Mouse (Mus musculus) cerebellum, adult 2 months (tissue): ENCODE data around the gene St8sia1. TPM values are rescaled to one million over a fixed set of nuclear protein-coding genes. Genes with fewer than 3 reads are reported as not detected.

Experiments
- DNase-seq, 2 experiments: peaks; one replicate each; pipeline ENCODE4 v3.0.0; 2021
- H3K27ac ChIP-seq: fragments of 200-500 bp; 2 replicates; pipeline ENCODE4 v1.5.1; 2012; ENCODE audit warnings: low read length, control low read depth, inconsistent platforms; ENCODE audit not compliant: insufficient read depth
- H3K27me3 ChIP-seq: fragments of 200-500 bp; 2 replicates; pipeline ENCODE4 v1.6.1; 2012; ENCODE audit warnings: inconsistent platforms, mild to moderate bottlenecking, low read length, moderate library complexity; ENCODE audit not compliant: control insufficient read depth, insufficient read depth
- H3K4me1 ChIP-seq: fragments of 200-500 bp; 2 replicates; pipeline ENCODE4 v1.6.1; 2011; ENCODE audit warnings: low read length; ENCODE audit not compliant: control insufficient read depth, insufficient read depth
- H3K4me3 ChIP-seq: fragments of 200-500 bp; replicated peaks from 2 replicates; pipeline ENCODE3; 2011; ENCODE audit warnings: mild to moderate bottlenecking, low read depth, low read length, control low read depth; ENCODE audit not compliant: insufficient read depth
- CTCF ChIP-seq: fragments of 200-500 bp; IDR thresholded peaks from 2 replicates; pipeline ENCODE4 v1.5.1; 2011; ENCODE audit warnings: low read depth, mild to moderate bottlenecking, control low read depth, low read length, moderate library complexity, borderline replicate concordance; ENCODE audit not compliant: insufficient read depth
- POLR2A ChIP-seq: fragments of 200-500 bp; IDR thresholded peaks from 2 replicates; pipeline ENCODE4 v1.6.1; 2011; ENCODE audit warnings: low read length, control low read depth, borderline replicate concordance; ENCODE audit not compliant: insufficient read depth
- WGBS: fragments of 180-500 bp; shearing (Covaris S2); methylation state at CpG from one replicate; pipeline ENCODE4 v1.1.7; 2018; 5-methylcytosine and 5-hydroxymethylcytosine counted together
- polyA plus RNA-seq: library from polyadenylated mRNA; depleted of rRNA; stranded (reverse); fragments of >200 nt; gene quantifications from 2 replicates; pipeline ENCODE4 v1.2.3, GENCODE M21; 2012

St8sia1 gene
- polyA plus RNA-seq, 1 experiment, result 22.2 TPM

DNA sequence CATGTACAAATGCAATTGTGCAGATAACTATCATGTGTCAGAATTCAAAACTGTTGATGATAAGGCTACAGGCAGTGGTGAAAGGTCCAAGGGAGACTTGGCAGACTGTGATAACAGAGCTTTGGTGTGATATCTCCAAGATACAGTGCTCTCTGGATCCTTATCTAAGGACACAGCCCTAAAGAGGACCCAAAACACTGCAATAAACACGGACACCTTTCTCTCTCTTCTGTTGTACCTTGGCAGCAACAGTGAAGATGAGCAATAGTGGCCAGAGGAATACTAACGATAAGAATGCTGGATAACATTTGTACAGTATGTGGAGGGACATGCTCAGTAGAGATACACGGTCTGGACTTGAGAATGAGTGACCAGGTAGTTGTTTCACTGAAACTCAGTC lies 55.8 kb downstream of the St8sia1 start:
- Histone ChIP-seq H3K27ac (no peak overlapping the region), H3K4me3 (no peak overlapping the region), H3K27me3 (no peaks in the 10 kb centered on the region), H3K4me1 (no peaks in the 10 kb centered on the region)
- WGBS, result 90% methylated on average over 3 of the region's 3 CpGs
- DNase-seq, result no peak
- TF ChIP-seq POLR2A (no peak), CTCF (no peak)

DNA sequence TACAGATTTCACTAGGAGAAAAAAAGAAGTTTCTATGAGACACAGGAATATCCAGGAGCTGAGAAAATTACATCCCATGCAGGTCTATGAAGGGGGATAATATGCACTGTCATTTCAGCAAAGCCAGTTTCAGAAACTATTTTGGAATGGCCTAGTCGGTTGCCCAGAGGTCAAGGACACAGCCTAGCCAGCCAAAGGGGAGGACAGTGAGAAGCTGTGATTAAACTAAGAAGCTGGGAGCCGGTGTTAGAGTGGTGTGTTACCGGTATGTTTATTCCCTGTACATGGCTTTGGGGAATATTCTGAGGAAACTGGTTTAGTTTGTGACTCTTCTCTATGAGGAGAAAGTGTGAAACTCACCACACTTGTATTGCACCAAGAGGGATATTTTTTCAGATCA lies 68.9 kb downstream of the St8sia1 start:
- no peaks in the 10 kb centered on the region for H3K4me1 ChIP-seq
- H3K4me3 ChIP-seq, result no peak overlapping the region
- no peak overlapping the region for H3K27ac ChIP-seq
- WGBS, result 84% methylated on average over 3 of the region's 3 CpGs
- no peaks in the 10 kb centered on the region for H3K27me3 ChIP-seq
- TF ChIP-seq POLR2A (no peak), CTCF (no peak)
- DNase-seq, result no peak

DNA sequence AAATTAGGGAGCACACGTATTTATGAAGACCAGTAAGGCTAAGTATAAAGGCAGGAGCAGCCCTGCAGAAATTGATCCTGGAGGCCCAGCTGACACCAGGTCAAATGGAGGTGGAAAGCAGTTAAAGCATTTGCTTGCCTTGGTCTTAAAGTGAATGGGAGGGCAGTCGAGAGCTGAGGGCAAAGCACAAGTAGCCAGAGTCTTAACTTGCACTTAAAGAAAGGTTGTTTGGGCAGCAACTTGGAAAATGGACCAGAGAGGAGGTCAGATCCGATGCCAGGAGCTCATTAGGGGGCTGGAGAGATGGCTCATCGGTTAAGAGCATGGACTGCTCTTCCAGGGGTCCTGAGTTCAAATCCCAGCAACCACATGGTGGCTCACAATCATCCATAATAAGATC lies 70.5 kb downstream of the St8sia1 start:
- Histone ChIP-seq H3K4me3 (no peak overlapping the region), H3K4me1 (no peaks in the 10 kb centered on the region), H3K27me3 (no peaks in the 10 kb centered on the region), H3K27ac (no peak overlapping the region)
- WGBS, result 81% methylated on average over 4 of the region's 4 CpGs
- TF ChIP-seq CTCF, result no peak
- no peak for TF ChIP-seq POLR2A
- no peak for DNase-seq

DNA sequence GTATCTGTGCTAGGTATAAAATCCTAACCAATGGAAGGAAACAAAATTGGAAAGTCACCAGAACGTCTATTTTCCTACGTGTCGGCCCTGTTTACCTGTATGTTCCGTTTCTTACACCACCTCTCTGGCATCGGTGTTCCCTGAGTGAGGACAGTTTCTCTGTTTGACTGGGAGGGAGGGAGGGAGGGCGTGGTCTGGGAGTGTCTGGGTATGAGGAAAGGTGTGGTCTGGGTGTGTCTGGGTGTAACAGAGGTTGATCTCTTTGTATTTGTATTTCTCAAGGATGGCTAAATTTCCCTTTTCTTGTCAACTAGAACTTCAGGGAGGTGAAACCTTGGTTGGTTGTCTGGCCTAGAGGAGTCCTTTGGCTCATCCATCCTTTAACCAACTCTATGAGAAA lies 73.9 kb downstream of the St8sia1 start:
- H3K4me3 ChIP-seq, result no peak overlapping the region
- TF ChIP-seq POLR2A (no peak), CTCF (no peak)
- no peak for DNase-seq
- WGBS, result 94% methylated on average over 6 of the region's 6 CpGs
- H3K27me3 ChIP-seq, result no peaks in the 10 kb centered on the region
- no peaks in the 10 kb centered on the region for H3K4me1 ChIP-seq
- no peak overlapping the region for H3K27ac ChIP-seq

DNA sequence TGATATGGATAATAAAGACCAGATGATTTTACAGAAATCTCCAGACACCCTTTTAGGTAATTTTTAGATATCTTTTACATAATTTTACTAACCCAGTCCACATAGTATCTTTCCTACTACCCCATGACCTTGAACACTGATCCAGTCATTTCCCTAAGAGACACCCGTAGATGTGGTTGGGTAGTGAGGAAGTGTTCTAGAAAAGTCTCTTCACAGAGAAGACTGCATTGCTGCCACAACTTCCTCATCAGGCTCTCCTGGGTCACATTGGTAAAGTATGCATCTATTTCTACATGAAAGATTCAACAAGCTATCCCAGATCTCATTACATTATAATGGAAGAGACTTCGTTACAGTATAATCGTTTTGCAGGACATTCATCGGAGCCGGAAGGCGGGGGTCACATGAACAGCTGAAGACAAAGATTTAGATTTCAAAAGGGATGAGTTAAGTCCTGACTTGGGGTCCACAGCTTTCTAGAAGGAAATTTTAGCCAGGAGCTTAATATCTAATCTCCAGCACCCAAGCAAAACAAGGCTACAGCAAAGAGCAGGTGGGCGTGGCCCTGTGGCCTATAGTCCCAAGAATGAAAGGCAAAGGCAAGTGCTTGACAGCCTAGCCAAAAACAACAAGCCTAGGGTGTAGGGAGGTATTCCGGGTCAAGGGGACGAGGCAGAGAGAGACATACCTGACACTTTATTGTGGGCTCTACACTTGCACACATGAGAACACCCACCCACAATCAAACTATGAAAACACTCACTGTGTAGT lies 75.1 kb downstream of the St8sia1 start:
- TF ChIP-seq POLR2A (no peak), CTCF (no peak)
- no peak overlapping the region for H3K27ac ChIP-seq
- no peak for DNase-seq
- 92% methylated on average over 9 of the region's 9 CpGs for WGBS
- no peaks in the 10 kb centered on the region for H3K27me3 ChIP-seq
- H3K4me3 ChIP-seq, result no peak overlapping the region
- no peaks in the 10 kb centered on the region for H3K4me1 ChIP-seq

DNA sequence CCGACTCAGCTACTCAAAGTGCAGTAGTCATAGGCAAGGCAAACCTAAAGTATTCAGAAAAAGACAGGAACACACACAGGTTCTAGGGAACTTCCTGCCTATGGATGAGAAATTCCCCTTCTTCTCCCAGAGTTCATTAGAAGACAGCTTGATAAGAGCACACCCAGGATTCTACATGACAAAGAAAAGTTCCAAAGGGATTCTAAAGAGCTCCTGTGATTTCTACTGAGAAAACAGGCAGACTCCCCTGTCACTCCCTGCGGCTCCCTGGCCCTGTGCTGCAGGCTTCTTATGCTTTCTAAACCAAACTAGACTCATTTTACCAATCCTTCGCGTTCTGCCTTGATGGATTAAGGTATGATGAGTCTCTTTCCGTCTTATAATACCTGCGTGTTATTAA lies 75.9 kb downstream of the St8sia1 start:
- Histone ChIP-seq H3K4me3 (no peak overlapping the region), H3K27ac (no peak overlapping the region), H3K27me3 (no peaks in the 10 kb centered on the region), H3K4me1 (no peaks in the 10 kb centered on the region)
- WGBS, result 86% methylated on average over 6 of the region's 6 CpGs
- DNase-seq, result no peak
- no peak for TF ChIP-seq POLR2A
- no peak for TF ChIP-seq CTCF

DNA sequence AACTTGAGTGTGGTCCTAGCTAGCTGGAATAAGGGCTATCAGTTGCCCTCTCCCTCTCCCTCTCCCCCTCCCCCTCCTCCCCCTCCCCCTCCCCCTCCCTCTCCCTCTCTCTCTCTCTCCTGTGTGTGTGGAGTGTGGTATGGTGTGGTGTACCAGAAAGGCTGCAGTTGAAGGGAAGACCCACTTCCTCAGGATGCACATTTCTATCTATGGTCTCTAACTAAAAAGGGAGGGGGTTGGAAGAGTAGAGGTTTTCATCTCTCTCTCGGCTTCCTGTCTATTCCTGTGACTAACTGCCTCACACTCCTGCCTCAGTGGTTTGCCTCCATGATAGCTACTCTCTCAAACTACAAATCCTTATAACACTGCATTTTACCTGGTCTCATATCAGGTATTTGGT lies 76.9 kb downstream of the St8sia1 start:
- Histone ChIP-seq H3K27me3 (no peaks in the 10 kb centered on the region), H3K27ac (no peak overlapping the region), H3K4me3 (no peak overlapping the region), H3K4me1 (no peaks in the 10 kb centered on the region)
- TF ChIP-seq POLR2A (no peak), CTCF (no peak)
- WGBS, result 96% methylated on average over 1 of the region's 1 CpGs
- no peak for DNase-seq

DNA sequence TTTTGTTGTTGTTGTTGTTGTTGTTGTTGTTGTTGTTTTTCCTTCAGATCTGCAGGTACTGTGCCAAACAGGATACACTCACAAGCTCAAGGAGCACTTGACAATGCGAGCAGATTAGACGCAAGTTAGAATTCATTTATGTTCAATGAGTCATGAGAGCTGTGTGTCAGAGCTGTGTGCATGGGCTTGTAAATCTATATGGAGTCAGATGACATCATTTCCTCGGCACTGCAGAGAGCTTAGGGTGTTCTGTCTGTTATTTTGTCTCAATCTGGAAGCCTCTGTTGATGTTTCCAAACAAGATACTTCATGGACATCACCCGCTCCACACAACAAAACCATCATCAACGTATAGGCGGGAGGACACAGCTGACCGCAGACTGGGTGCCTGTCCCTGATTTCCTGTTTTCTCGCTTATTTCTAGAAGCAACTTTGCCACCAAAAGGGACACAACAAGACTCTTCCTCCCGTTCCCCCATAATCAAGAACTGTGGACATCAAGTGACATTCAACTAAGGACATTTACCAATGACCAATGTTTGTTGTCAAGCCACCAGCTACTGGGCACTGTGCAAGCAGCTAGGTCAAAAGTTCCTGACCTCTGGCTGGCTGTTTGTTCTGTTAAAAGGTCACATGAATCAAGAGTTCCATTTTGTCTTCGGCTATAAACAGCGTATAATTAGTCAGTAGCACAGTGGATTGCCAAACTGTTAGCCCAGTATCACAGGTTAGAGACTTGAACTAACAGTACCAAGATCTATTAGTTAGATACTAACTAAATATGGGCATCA lies 78.7 kb downstream of the St8sia1 start:
- Histone ChIP-seq H3K27me3 (no peaks in the 10 kb centered on the region), H3K4me1 (peaks cover 6% of the 10 kb centered on the region; the same call in 1 of the 2 replicates), H3K4me3 (no peak overlapping the region), H3K27ac (no peak overlapping the region)
- no peak for DNase-seq
- TF ChIP-seq CTCF (no peak), POLR2A (no peak)
- 90% methylated on average over 11 of the region's 11 CpGs for WGBS
